Mouse (Mus musculus) forebrain, postnatal 0 days (tissue): ENCODE data around the gene Gbp5. TPM values are rescaled to one million over a fixed set of nuclear protein-coding genes. Genes with fewer than 3 reads are reported as not detected.
A peak's percentile ranks its signal among the peaks of the same experiment; 100 is the strongest.

Source experiments
- ATAC-seq: fragments of 200-750 bp; cut with Nextera tagmentation; 2 replicates; pipeline ENCODE4 v1.8.0; 2017; ENCODE audit warnings: mild to moderate bottlenecking, moderate library complexity
- DNase-seq: peaks from one replicate; pipeline ENCODE4 v3.0.0-alpha.2; 2015
- H3K27ac ChIP-seq: fragments of 300-500 bp; sonication (generic); 2 replicates; pipeline ENCODE4 v1.5.1; 2014; ENCODE audit warnings: low read depth, mild to moderate bottlenecking, antibody characterized with exemption, low read length, moderate library complexity, mixed read lengths
- H3K27me3 ChIP-seq: fragments of 300-500 bp; sonication (generic); 2 replicates; pipeline ENCODE4 v1.6.1; 2014; ENCODE audit warnings: mild to moderate bottlenecking, low read length, mixed read lengths; ENCODE audit not compliant: insufficient read depth
- H3K36me3 ChIP-seq: fragments of 300-500 bp; sonication (generic); 2 replicates; pipeline ENCODE4 v1.6.1; 2014; ENCODE audit warnings: mild to moderate bottlenecking, moderate library complexity; ENCODE audit not compliant: insufficient read depth
- H3K4me1 ChIP-seq: fragments of 300-500 bp; sonication (generic); 2 replicates; pipeline ENCODE4 v1.6.1; 2014; ENCODE audit warnings: antibody characterized with exemption; ENCODE audit not compliant: insufficient read depth
- H3K4me2 ChIP-seq: fragments of 300-500 bp; sonication (generic); 2 replicates; pipeline ENCODE4 v1.6.1; 2014; ENCODE audit warnings: low read depth, mild to moderate bottlenecking, moderate library complexity
- H3K4me3 ChIP-seq: fragments of 300-500 bp; sonication (generic); 2 replicates; pipeline ENCODE4 v1.5.1; 2014; ENCODE audit warnings: low read depth, low read length, mixed read lengths
- H3K9ac ChIP-seq: fragments of 300-500 bp; sonication (generic); 2 replicates; pipeline ENCODE4 v1.6.1; 2014; ENCODE audit warnings: mild to moderate bottlenecking
- H3K9me3 ChIP-seq: fragments of 300-500 bp; sonication (generic); 2 replicates; pipeline ENCODE4 v1.6.1; 2016; ENCODE audit warnings: low read length
- CTCF ChIP-seq: sonication (generic); IDR thresholded peaks from 2 replicates; pipeline ENCODE4 v1.5.1; 2016; ENCODE audit warnings: antibody characterized with exemption, control low read depth, low read depth
- WGBS: fragments of 180-500 bp; shearing (Covaris S2); extraction: QIAGEN DNeasy Blood & Tissue Kit; methylation state at CpG from one replicate; pipeline ENCODE4 v1.1.7; 2014; 5-methylcytosine and 5-hydroxymethylcytosine counted together
- polyA plus RNA-seq: library from polyadenylated mRNA; unstranded; fragments of >200 nt; fragmentation: Nextera tagmentation; extraction: Ambion mirVana; gene quantifications from 2 replicates; pipeline ENCODE4 v1.2.1, GENCODE M21; 2015
- total RNA-seq: library from RNA; depleted of rRNA; stranded (reverse); fragments of >200 nt; gene quantifications from 2 replicates; pipeline ENCODE4 v1.2.3, GENCODE M21; 2014; rRNA removed

The Gbp5 gene
- total RNA-seq: 0.29 and 0.85 TPM in 2 replicates
- polyA plus RNA-seq: 0.25 and 0.36 TPM in 2 replicates

GRCm38 (mm10) chr3:142493536-142494061 lies at the start of gene Gbp5:
Gene Gbp5, plus strand, starts transcription at chr3:142493978.
- peak; percentile 22 for DNase-seq
- peak; percentile 66 for TF ChIP-seq CTCF
- H3K27ac ChIP-seq: no peak within 1 kb of the TSS
- no peaks in the 10 kb centered on the region for H3K27me3 ChIP-seq
- H3K9ac ChIP-seq: no peak within 1 kb of the TSS
- ATAC-seq: peak; percentile 50
- WGBS: 80% methylated on average over 6 of the region's 6 CpGs
- H3K36me3 ChIP-seq: no peaks in the 10 kb centered on the region
- no peaks in the 10 kb centered on the region for H3K9me3 ChIP-seq
- no peak within 1 kb of the TSS for H3K4me2 ChIP-seq
- H3K4me3 ChIP-seq: no peak within 1 kb of the TSS
- H3K4me1 ChIP-seq: no peaks in the 10 kb centered on the region

- 72% methylated on average over 7 of the region's 7 CpGs for WGBS
- H3K9me3 ChIP-seq: no peaks in the 10 kb centered on the region
These were observed 39.6 kb upstream of the Gbp5 start for GRCm38 (mm10) chr3:142454198-142454597.

GRCm38 (mm10) chr3:142459241-142459640 lies 34.5 kb upstream of the Gbp5 start:
- TF ChIP-seq CTCF: no peak
- no peaks in the 10 kb centered on the region for H3K36me3 ChIP-seq
- ATAC-seq (no peak), DNase-seq (no peak)
- WGBS: 91% methylated on average over 7 of the region's 7 CpGs
- no peaks in the 10 kb centered on the region for H3K9me3 ChIP-seq
- H3K4me3 ChIP-seq: no peak overlapping the region
- H3K4me2 ChIP-seq: no peak overlapping the region
- no peak overlapping the region for H3K27ac ChIP-seq
- H3K4me1 ChIP-seq: no peaks in the 10 kb centered on the region
- no peaks in the 10 kb centered on the region for H3K27me3 ChIP-seq
- no peak overlapping the region for H3K9ac ChIP-seq

More at GRCm38 (mm10) chr3:142454198-142454597, 39.6 kb upstream of the Gbp5 start:
- Histone ChIP-seq H3K36me3 (no peaks in the 10 kb centered on the region), H3K4me2 (no peak overlapping the region), H3K27me3 (no peaks in the 10 kb centered on the region), H3K9ac (no peak overlapping the region), H3K4me3 (no peak overlapping the region), H3K27ac (no peak overlapping the region), H3K4me1 (no peaks in the 10 kb centered on the region)
- ATAC-seq (no peak), DNase-seq (no peak)
- TF ChIP-seq CTCF: no peak

GRCm38 (mm10) chr3:142462764-142463751 lies 30.7 kb upstream of the Gbp5 start:
- no peak for TF ChIP-seq CTCF
- DNase-seq: no peak
- Histone ChIP-seq H3K9me3 (no peaks in the 10 kb centered on the region), H3K27ac (no peak overlapping the region), H3K4me2 (no peak overlapping the region), H3K9ac (no peak overlapping the region), H3K4me3 (no peak overlapping the region), H3K27me3 (no peaks in the 10 kb centered on the region), H3K4me1 (no peaks in the 10 kb centered on the region), H3K36me3 (no peaks in the 10 kb centered on the region)
- no peak for ATAC-seq
- 85% methylated on average over 25 of the region's 25 CpGs for WGBS

- DNase-seq (peak; percentile 50), ATAC-seq (peak; percentile 27)
- Histone ChIP-seq H3K27me3 (no peaks in the 10 kb centered on the region), H3K9ac (no peak overlapping the region), H3K36me3 (no peaks in the 10 kb centered on the region), H3K27ac (no peak overlapping the region), H3K9me3 (no peaks in the 10 kb centered on the region), H3K4me1 (no peaks in the 10 kb centered on the region), H3K4me2 (no peak overlapping the region), H3K4me3 (no peak overlapping the region)
- 22% methylated on average over 11 of the region's 11 CpGs for WGBS
- TF ChIP-seq CTCF: peak; percentile 86
These were observed 19.3 kb upstream of the Gbp5 start for GRCm38 (mm10) chr3:142474349-142474983.

DNA sequence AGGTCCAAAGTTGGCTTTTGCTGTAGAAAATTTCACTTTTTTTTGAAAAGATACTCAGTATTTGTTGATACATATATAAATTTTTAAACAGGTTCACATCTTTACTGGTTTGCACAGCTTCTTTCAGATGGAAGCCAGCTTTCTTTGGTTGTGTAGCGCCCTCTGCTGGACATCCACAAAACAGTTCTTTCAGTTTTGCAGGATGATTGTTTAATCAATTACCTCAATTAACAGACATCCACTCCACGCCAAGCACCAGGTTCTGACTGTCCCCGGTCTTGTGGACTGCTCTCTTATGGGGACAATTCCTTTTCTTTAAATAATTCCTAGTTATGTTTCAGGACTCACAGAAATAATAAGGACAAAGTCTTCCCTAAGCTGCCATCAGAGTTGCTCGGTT lies 17.9 kb upstream of the Gbp5 start:
- Histone ChIP-seq H3K9me3 (no peaks in the 10 kb centered on the region), H3K4me1 (no peaks in the 10 kb centered on the region), H3K4me2 (no peak overlapping the region), H3K27me3 (no peaks in the 10 kb centered on the region), H3K9ac (no peak overlapping the region), H3K27ac (no peak overlapping the region), H3K4me3 (no peak overlapping the region), H3K36me3 (no peaks in the 10 kb centered on the region)
- ATAC-seq (peak; percentile 47; the same call in 1 of the 2 replicates), DNase-seq (peak; percentile 78)
- peak; percentile 83 for TF ChIP-seq CTCF
- 21% methylated on average over 4 of the region's 4 CpGs for WGBS

GRCm38 (mm10) chr3:142477866-142478265 lies 15.9 kb upstream of the Gbp5 start:
- H3K9ac ChIP-seq: no peak overlapping the region
- TF ChIP-seq CTCF: no peak
- no peaks in the 10 kb centered on the region for H3K27me3 ChIP-seq
- no peak overlapping the region for H3K4me3 ChIP-seq
- DNase-seq (no peak), ATAC-seq (no peak)
- 89% methylated on average over 5 of the region's 5 CpGs for WGBS
- no peaks in the 10 kb centered on the region for H3K9me3 ChIP-seq
- H3K4me2 ChIP-seq: no peak overlapping the region
- no peak overlapping the region for H3K27ac ChIP-seq
- no peaks in the 10 kb centered on the region for H3K36me3 ChIP-seq
- H3K4me1 ChIP-seq: no peaks in the 10 kb centered on the region
